Mouse (Mus musculus): Measurements from ENCODE around the gene Elane.

Elane gene

DNA sequence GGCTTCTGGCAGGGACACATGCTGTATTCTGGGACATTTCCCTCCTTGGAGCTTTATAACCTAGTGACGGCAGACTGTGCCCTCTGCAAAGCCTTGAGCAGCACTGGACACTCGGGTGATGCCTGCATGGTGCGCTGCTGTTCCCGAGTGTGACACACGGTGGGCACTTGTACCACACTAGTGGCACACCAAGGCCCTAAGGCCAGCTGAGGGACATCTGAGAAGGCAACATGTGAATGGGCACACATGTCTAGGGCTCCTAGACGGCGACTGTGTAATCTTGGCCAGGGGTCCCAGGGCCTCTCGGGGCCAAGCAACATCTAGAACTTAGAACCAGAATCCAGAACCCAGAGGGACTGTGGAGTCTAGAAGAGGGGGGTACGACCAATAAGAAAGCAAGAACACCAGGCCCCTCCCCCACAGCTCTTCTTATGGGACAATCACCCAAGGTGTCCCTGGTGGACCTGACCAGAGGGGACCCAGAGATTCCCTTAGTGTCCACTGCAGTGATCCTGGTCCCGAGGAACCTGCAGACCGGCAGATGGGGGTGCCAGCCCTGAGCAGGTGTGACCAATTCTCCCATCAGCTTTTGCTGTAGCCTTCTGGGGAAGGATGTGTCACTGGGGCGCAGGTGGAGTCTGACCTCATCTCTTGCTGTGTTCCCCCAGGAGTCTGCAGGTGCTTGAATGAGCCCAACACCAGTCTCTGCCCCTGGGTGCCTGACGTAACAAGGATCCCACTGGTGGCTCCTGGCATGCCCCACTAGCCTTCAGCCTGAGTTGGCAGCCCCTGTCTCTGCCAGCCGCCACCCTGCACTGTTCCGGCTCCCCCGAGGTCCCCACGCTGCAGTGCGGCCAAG is 44.1 kb downstream of the Elane start:
- DNase-seq (ENCODE audit: extremely low spot score), result no peak

GRCm38 (mm10) chr10:79930826-79931186 is 44.8 kb downstream of the Elane start:
- DNase-seq (ENCODE audit: extremely low spot score), result no peak

DNA sequence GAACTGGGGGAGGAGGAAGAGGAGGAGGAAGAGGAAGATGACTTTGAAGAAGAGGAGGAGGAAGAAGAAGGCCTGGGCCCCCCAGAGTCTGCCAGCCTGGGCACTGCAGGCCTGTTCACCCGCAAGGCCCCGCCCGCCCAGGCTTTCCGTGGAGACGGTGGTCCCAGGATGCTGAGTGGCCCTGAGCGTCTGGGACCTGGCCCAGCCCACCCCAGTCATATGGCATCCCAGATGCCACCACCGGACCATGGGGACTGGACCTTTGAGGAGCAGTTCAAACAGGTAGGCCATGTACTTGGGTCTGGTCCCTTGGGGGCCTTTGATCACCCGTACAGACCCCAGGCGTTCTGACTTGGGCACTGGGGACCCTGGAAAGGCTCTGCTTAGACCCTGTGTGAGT is 45.8 kb downstream of the Elane start:
- no peak for DNase-seq (ENCODE audit: extremely low spot score)

GRCm38 (mm10) chr10:79932736-79933135 is 46.7 kb downstream of the Elane start:
- peak; percentile 74 for DNase-seq (ENCODE audit: extremely low spot score)

- DNase-seq (ENCODE audit: extremely low spot score), result no peak
Measured at GRCm38 (mm10) chr10:79933145-79933679, 47.2 kb downstream of the Elane start.

GRCm38 (mm10) chr10:79933861-79934260 is 47.8 kb downstream of the Elane start:
- DNase-seq (ENCODE audit: extremely low spot score), result no peak

- no peak for DNase-seq (ENCODE audit: extremely low spot score)
Measured at GRCm38 (mm10) chr10:79934272-79934721, 48.2 kb downstream of the Elane start.

DNA sequence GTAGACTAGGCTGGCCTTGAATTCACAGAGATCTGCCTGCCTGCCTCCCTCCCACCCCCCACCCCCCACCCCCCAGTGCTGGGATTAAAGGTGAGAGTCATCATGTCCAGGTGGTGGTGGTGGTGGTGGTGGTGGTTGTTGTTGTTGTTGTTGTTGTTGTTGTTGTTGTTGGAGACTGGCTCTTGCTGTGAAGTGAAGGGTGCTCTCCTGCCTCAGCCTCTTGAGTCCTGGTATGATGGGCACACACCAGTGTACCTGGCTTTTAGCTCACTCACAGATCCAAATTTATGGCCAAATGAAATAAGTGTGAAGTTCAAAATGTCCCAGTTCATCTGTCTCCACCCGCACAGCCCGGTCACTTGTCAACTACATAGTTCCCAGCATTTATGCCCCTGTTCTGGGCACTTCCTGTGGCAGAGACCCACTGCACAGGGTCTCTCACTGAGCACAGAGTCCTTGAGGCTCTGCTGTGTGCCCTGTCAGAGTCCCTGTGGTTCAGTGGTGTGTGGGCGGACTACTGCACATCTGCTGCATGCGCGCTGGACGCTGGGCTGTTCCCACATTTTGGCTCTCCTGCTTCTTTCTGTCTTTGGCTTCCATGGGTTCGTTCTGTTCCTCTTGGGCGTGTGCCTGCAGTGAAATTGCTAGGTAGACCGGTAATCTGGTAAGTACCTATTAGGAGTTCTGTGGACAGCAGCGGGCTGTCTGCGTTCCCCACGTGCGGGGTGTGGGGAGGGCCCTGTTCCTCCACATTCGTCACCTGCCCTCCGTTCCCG is 48.9 kb downstream of the Elane start:
- DNase-seq (ENCODE audit: extremely low spot score), result no peak

GRCm38 (mm10) chr10:79936284-79936910 is 50.4 kb downstream of the Elane start:
- no peak for DNase-seq (ENCODE audit: extremely low spot score)

GRCm38 (mm10) chr10:79936911-79937441 is 50.9 kb downstream of the Elane start:
- no peak for DNase-seq (ENCODE audit: extremely low spot score)

All from embryo, embryonic 9.5 days (tissue).